Comparison of ENCODE assay signal across 20 mouse cellular contexts in the genomic region with DNA sequence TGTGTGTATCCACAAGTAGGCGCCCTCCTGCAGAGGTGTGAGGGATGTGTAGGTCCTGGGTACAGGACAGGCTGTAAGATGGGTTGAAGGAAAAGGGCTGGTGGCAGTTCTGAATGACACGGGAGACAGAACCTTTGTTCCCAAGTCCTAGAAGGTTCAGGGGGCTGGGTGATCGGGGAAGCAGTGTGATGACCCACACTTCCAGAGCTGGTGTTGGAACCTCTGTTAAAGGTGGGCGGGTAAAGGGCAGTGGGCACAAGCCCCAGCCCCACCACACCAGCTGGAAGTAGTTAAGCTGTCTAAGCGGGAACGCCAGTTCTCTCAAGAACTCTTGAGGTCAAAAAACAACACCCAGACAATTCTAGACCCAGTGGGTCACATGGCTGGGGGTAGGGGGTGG. TPM values are rescaled to one million over a fixed set of nuclear protein-coding genes. Genes with fewer than 3 reads are reported as not detected.
DNase-seq lines count a peak whose midpoint lies in the region; ATAC-seq and TF ChIP-seq lines count a peak whose summit lies in the region.
"Had no signal": no experiment of that assay in that cellular context is flagged by ENCODE, and none has a peak within 500 bp of the region (broad histone marks: within the 10 kb centered on the region; RNA-seq: fewer than 3 reads in every experiment).

No protein-coding gene starts in this region.

- TF ChIP-seq CTCF in gastrocnemius, adult 2 months (IDR thresholded peaks at IDR 0.05), result no peak
- TF ChIP-seq CTCF in liver, adult 2 months (IDR thresholded peaks at IDR 0.05; ENCODE audit: low read depth, low read length), result peak; percentile 40; the same call in 1 of the 2 replicates
- TF ChIP-seq CTCF in liver, postnatal 0 days (IDR thresholded peaks at IDR 0.05; ENCODE audit: low read depth), result no peak

- H3K4me3 ChIP-seq in gastrocnemius, adult 2 months, result no peak overlapping the region
- H3K4me3 ChIP-seq in liver, adult 2 months (ENCODE audit: insufficient read depth, low read depth, low read length), result no peak overlapping the region; the same call in 1 of the 2 replicates
- no peak overlapping the region for H3K4me3 ChIP-seq in liver, postnatal 0 days (ENCODE audit: low read depth, low read length)
- H3K4me3 ChIP-seq in embryonic facial prominence, embryonic 10.5 days, result no peak overlapping the region
- H3K4me3 ChIP-seq: embryonic facial prominence, embryonic 12.5 days; hindbrain, embryonic 13.5 days; intestine, embryonic 15.5 days; lung, embryonic 15.5 days had no signal

- H3K27me3 ChIP-seq in liver, adult 2 months (ENCODE audit: control insufficient read depth, insufficient read depth, low read length), result no peaks in the 10 kb centered on the region
- H3K27me3 ChIP-seq in liver, postnatal 0 days (ENCODE audit: insufficient read depth, low read length), result no peaks in the 10 kb centered on the region
- H3K27me3 ChIP-seq in embryonic facial prominence, embryonic 10.5 days (replicated peaks; ENCODE audit: low read depth, poor library complexity, severe bottlenecking), result peaks cover 36% of the 10 kb centered on the region
- H3K27me3 ChIP-seq: intestine, embryonic 15.5 days; lung, embryonic 15.5 days had no signal

- no peaks in the 10 kb centered on the region for H3K9me3 ChIP-seq in liver, postnatal 0 days (ENCODE audit: low read length)
- peaks cover 4% of the 10 kb centered on the region; the same call in 1 of the 2 replicates for H3K9me3 ChIP-seq in embryonic facial prominence, embryonic 10.5 days
- H3K9me3 ChIP-seq: hindbrain, embryonic 13.5 days; intestine, embryonic 15.5 days; lung, embryonic 15.5 days had no signal

- H3K4me1 ChIP-seq in liver, adult 2 months (ENCODE audit: control insufficient read depth, insufficient read depth, low read length), result peaks cover 49% of the 10 kb centered on the region
- peaks cover 53% of the 10 kb centered on the region for H3K4me1 ChIP-seq in liver, postnatal 0 days (ENCODE audit: insufficient read depth)
- H3K4me1 ChIP-seq in embryonic facial prominence, embryonic 10.5 days, result peaks cover 66% of the 10 kb centered on the region

- no peak for TF ChIP-seq POLR2A in liver, adult 2 months (IDR thresholded peaks at IDR 0.05; ENCODE audit: extremely low read depth, insufficient read depth, low read length)

- 32% methylated on average over 6 of the region's 6 CpGs for WGBS in liver, adult 2 months
- 86% methylated on average over 6 of the region's 6 CpGs for WGBS in liver, postnatal 0 days (ENCODE audit: insufficient replicate concordance)
- WGBS in embryonic facial prominence, embryonic 10.5 days, result 63% methylated on average over 6 of the region's 6 CpGs

- H3K36me3 ChIP-seq in liver, adult 2 months (ENCODE audit: control insufficient read depth, insufficient read depth, low read length), result peaks cover 25% of the 10 kb centered on the region
- peaks cover 57% of the 10 kb centered on the region for H3K36me3 ChIP-seq in liver, postnatal 0 days (replicated peaks; ENCODE audit: insufficient read depth, low read length)
- peaks cover 38% of the 10 kb centered on the region for H3K36me3 ChIP-seq in embryonic facial prominence, embryonic 10.5 days (replicated peaks)

- intact Hi-C loops in gastrocnemius, adult 2 months (cut with DNase I), result loop anchor here (10.0 kb wide), 1 partner anchor 444 kb away; the partner anchor contains the start of gene Vegfa

- peak overlapping the region; percentile 65 for H3K9ac ChIP-seq in liver, adult 2 months (ENCODE audit: low read depth, low read length)
- no peak overlapping the region for H3K9ac ChIP-seq in liver, postnatal 0 days (replicated peaks)
- H3K9ac ChIP-seq: embryonic facial prominence, embryonic 12.5 days; hindbrain, embryonic 13.5 days; intestine, embryonic 15.5 days; lung, embryonic 15.5 days had no signal

- H3K4me2 ChIP-seq in liver, postnatal 0 days (ENCODE audit: low read depth, low read length), result no peak overlapping the region
- H3K4me2 ChIP-seq: embryonic facial prominence, embryonic 12.5 days; hindbrain, embryonic 13.5 days; intestine, embryonic 15.5 days; liver, embryonic 11.5 days; lung, embryonic 15.5 days had no signal

- peaks cover 31% of the 10 kb centered on the region; the same call in 1 of the 2 replicates for H3K79me2 ChIP-seq in liver, adult 2 months (ENCODE audit: control insufficient read depth, insufficient read depth, low read length)

- DNase-seq in gastrocnemius, adult 2 months, result no peak
- DNase-seq in gastrocnemius, postnatal 10 days, result no peak
- DNase-seq in liver, adult 2 months (ENCODE audit: extremely low read depth, low read depth, low spot score), result no peak
- no peak for DNase-seq in liver, postnatal 0 days
- peak; percentile 8 for DNase-seq in cerebellum, adult 8-10 months
- no peak for DNase-seq in embryonic facial prominence, embryonic 10.5 days (ENCODE audit: low spot score)
- DNase-seq in right cerebral cortex, postnatal 14 days, result no peak
- DNase-seq: gastrocnemius, postnatal 14 days; midbrain, embryonic 14.5 days had no signal

- no peak for TF ChIP-seq EP300 in liver, postnatal 0 days (IDR thresholded peaks at IDR 0.05; ENCODE audit: low read depth)

- ATAC-seq in liver, postnatal 0 days, result no peak
- ATAC-seq: intestine, embryonic 15.5 days had no signal

- H3K27ac ChIP-seq in gastrocnemius, adult 2 months, result peak overlapping the region; percentile 94
- H3K27ac ChIP-seq in liver, adult 2 months (replicated peaks; ENCODE audit: insufficient read depth, low read depth, low read length), result peak overlapping the region; percentile 98
- H3K27ac ChIP-seq in liver, postnatal 0 days (ENCODE audit: low read depth), result no peak overlapping the region
- peak overlapping the region; percentile 40; the same call in 1 of the 2 replicates for H3K27ac ChIP-seq in embryonic facial prominence, embryonic 10.5 days (replicated peaks)
- H3K27ac ChIP-seq: embryonic facial prominence, embryonic 12.5 days; hindbrain, embryonic 13.5 days; intestine, embryonic 15.5 days; lung, embryonic 15.5 days had no signal

RNA-seq across cellular contexts. Expression of gene Slc29a1, which starts 9.0 kb away (rescaled TPM):
- total RNA-seq in gastrocnemius, adult 2 months (2021), result 10 to 100 TPM; 27.4 to 44.7 TPM
- total RNA-seq in gastrocnemius, postnatal 10 days (2021), result 100 to 1,000 TPM in 1 of 2 experiments, 10 to 100 TPM in 1; 97.4 to 114 TPM
- total RNA-seq in liver, adult 2 months (2014; rRNA removed), result 220 and 240 TPM in 2 replicates
- 618 and 693 TPM in 2 replicates for polyA plus RNA-seq in liver, adult 2 months (2012; rRNA removed)
- 83.0 and 91.6 TPM in 2 replicates for polyA plus RNA-seq in liver, postnatal 0 days (2015; fragmentation: Nextera tagmentation; extraction: Ambion mirVana)
- 53.4 and 58.1 TPM in 2 replicates for polyA plus RNA-seq in embryonic facial prominence, embryonic 10.5 days (2016; fragmentation: Nextera tagmentation; extraction: Ambion mirVana)

RNA-seq across cellular contexts. Expression of gene Mymx, which starts 11.5 kb away (rescaled TPM):
- total RNA-seq in gastrocnemius, adult 2 months (2021), result under 1 TPM in 1 of 2 experiments, not detected in 1; 0.36 TPM
- total RNA-seq in gastrocnemius, postnatal 10 days (2021), result 10 to 100 TPM; 16.1 to 18.7 TPM
- not detected in 2 replicates for total RNA-seq in liver, adult 2 months (2014; rRNA removed)
- polyA plus RNA-seq in liver, adult 2 months (2012; rRNA removed), result not detected in 2 replicates
- 0.19 TPM in 1 of 2 replicates, not detected in the other for polyA plus RNA-seq in liver, postnatal 0 days (2015; fragmentation: Nextera tagmentation; extraction: Ambion mirVana)
- polyA plus RNA-seq in embryonic facial prominence, embryonic 10.5 days (2016; fragmentation: Nextera tagmentation; extraction: Ambion mirVana), result 0.39 TPM in 2 replicates
- total RNA-seq: common myeloid progenitor, adult 5-6 weeks; G1E; layer of hippocampus, postnatal 10 days; left cerebral cortex, postnatal 25 days; megakaryocyte progenitor cell, adult 5-6 weeks had no signal
- polyA plus RNA-seq: G1E; heart, postnatal 0 days; midbrain, embryonic 14.5 days had no signal

RNA-seq across cellular contexts. Expression of gene Hsp90ab1, which starts 17.3 kb away (rescaled TPM):
- total RNA-seq in gastrocnemius, adult 2 months (2021), result 1,000 to 10,000 TPM; 1,106 to 1,162 TPM
- total RNA-seq in gastrocnemius, postnatal 10 days (2021), result 100 to 1,000 TPM; 900 to 909 TPM
- 248 and 362 TPM in 2 replicates for total RNA-seq in liver, adult 2 months (2014; rRNA removed)
- polyA plus RNA-seq in liver, adult 2 months (2012; rRNA removed), result 226 and 272 TPM in 2 replicates
- polyA plus RNA-seq in liver, postnatal 0 days (2015; fragmentation: Nextera tagmentation; extraction: Ambion mirVana), result 419 and 445 TPM in 2 replicates
- 2,187 and 2,215 TPM in 2 replicates for polyA plus RNA-seq in embryonic facial prominence, embryonic 10.5 days (2016; fragmentation: Nextera tagmentation; extraction: Ambion mirVana)

RNA-seq across cellular contexts. Expression of gene Slc35b2, which starts 26.7 kb away (rescaled TPM):
- 10 to 100 TPM; 16.0 to 17.3 TPM for total RNA-seq in gastrocnemius, adult 2 months (2021)
- 10 to 100 TPM; 29.9 to 39.3 TPM for total RNA-seq in gastrocnemius, postnatal 10 days (2021)
- total RNA-seq in liver, adult 2 months (2014; rRNA removed), result 43.0 and 45.9 TPM in 2 replicates
- polyA plus RNA-seq in liver, adult 2 months (2012; rRNA removed), result 69.7 and 73.0 TPM in 2 replicates
- polyA plus RNA-seq in liver, postnatal 0 days (2015; fragmentation: Nextera tagmentation; extraction: Ambion mirVana), result 47.7 and 47.9 TPM in 2 replicates
- polyA plus RNA-seq in embryonic facial prominence, embryonic 10.5 days (2016; fragmentation: Nextera tagmentation; extraction: Ambion mirVana), result 95.8 and 101 TPM in 2 replicates

RNA-seq across cellular contexts. Expression of gene Nfkbie, which starts 34.9 kb away (rescaled TPM):
- under 1 TPM; 0.36 to 0.43 TPM for total RNA-seq in gastrocnemius, adult 2 months (2021)
- 1 to 10 TPM; 1.3 to 2.3 TPM for total RNA-seq in gastrocnemius, postnatal 10 days (2021)
- total RNA-seq in liver, adult 2 months (2014; rRNA removed), result 1.6 and 1.9 TPM in 2 replicates
- 2.0 and 3.0 TPM in 2 replicates for polyA plus RNA-seq in liver, adult 2 months (2012; rRNA removed)
- polyA plus RNA-seq in liver, postnatal 0 days (2015; fragmentation: Nextera tagmentation; extraction: Ambion mirVana), result 2.8 and 3.0 TPM in 2 replicates
- 6.6 and 7.1 TPM in 2 replicates for polyA plus RNA-seq in embryonic facial prominence, embryonic 10.5 days (2016; fragmentation: Nextera tagmentation; extraction: Ambion mirVana)

Comparison
In these comparisons a context has a peak if more than half of its experiments do, and no peak if none do; other contexts are left out.
1. RNA of gene Mymx, which starts 11.5 kb away (total RNA-seq): 16.1 to 18.7 TPM in gastrocnemius, postnatal 10 days; 0.36 TPM in gastrocnemius, adult 2 months and not detected in liver, adult 2 months; every median in the first group is over 10 times any median in the second.